ENCODE assay signal across 15 mouse cellular contexts in genomic region chr15:12365416-12366071, GRCm38 (mm10). TPM values are rescaled to one million over a fixed set of nuclear protein-coding genes. Genes with fewer than 3 reads are reported as not detected.
A peak's percentile ranks its signal among the peaks of the same experiment; 100 is the strongest.
DNase-seq lines count a peak whose midpoint lies in the region; ATAC-seq lines count a peak whose summit lies in the region.
"Had no signal": no experiment of that assay in that cellular context is flagged by ENCODE, and none has a peak within 500 bp of the region (broad histone marks: within the 10 kb centered on the region; RNA-seq: fewer than 3 reads in every experiment).

No protein-coding gene starts in this region.

- peaks cover 8% of the 10 kb centered on the region for H3K4me1 ChIP-seq in hindbrain, embryonic 11.5 days (replicated peaks; ENCODE audit: control insufficient read depth, insufficient read depth, low read length)
- peaks cover 38% of the 10 kb centered on the region for H3K4me1 ChIP-seq in liver, embryonic 15.5 days (replicated peaks)
- H3K4me1 ChIP-seq in neural tube, embryonic 13.5 days (replicated peaks) = peaks cover 31% of the 10 kb centered on the region
- H3K4me1 ChIP-seq in heart, embryonic 11.5 days (ENCODE audit: control insufficient read depth, insufficient read depth, low read length) = peaks cover 21% of the 10 kb centered on the region
- H3K4me1 ChIP-seq: limb, embryonic 15.5 days had no signal

- no peak overlapping the region for H3K4me2 ChIP-seq in hindbrain, embryonic 11.5 days (replicated peaks; ENCODE audit: low read depth, low read length)
- no peak overlapping the region for H3K4me2 ChIP-seq in liver, embryonic 15.5 days
- H3K4me2 ChIP-seq in neural tube, embryonic 13.5 days = 0 out of 2 replicates have a peak overlapping the region, but pooled peaks have one; percentile 16
- no peak overlapping the region for H3K4me2 ChIP-seq in heart, embryonic 11.5 days
- H3K4me2 ChIP-seq: limb, embryonic 15.5 days had no signal

- peak; percentile 13 for DNase-seq in kidney, adult 9 months
- DNase-seq in kidney, postnatal 10 days = no peak
- DNase-seq in hindbrain, embryonic 11.5 days (ENCODE audit: low spot score) = no peak
- no peak for DNase-seq in adrenal gland, postnatal 10 days
- DNase-seq: gastrocnemius, postnatal 36 days; kidney, adult 18-20 months had no signal

- ATAC-seq in hindbrain, embryonic 11.5 days (ENCODE audit: low FRiP score) = no peak
- ATAC-seq in liver, embryonic 15.5 days (ENCODE audit: insufficient read depth) = no peak
- no peak for ATAC-seq in neural tube, embryonic 13.5 days (ENCODE audit: low read depth)
- no peak for ATAC-seq in granulocyte monocyte progenitor cell, adult 5-6 weeks (replicated peaks; ENCODE audit: poor library complexity, severe bottlenecking)
- ATAC-seq in heart, embryonic 11.5 days (replicated peaks; ENCODE audit: insufficient number of reproducible peaks, low FRiP score, low TSS enrichment) = no peak

- H3K27me3 ChIP-seq in hindbrain, embryonic 11.5 days (ENCODE audit: control insufficient read depth, insufficient read depth, low read length) = no peaks in the 10 kb centered on the region
- H3K27me3 ChIP-seq in liver, embryonic 15.5 days = no peaks in the 10 kb centered on the region
- H3K27me3 ChIP-seq in neural tube, embryonic 13.5 days = no peaks in the 10 kb centered on the region
- no peaks in the 10 kb centered on the region for H3K27me3 ChIP-seq in heart, embryonic 11.5 days (ENCODE audit: control insufficient read depth, insufficient read depth, low read length)
- H3K27me3 ChIP-seq: limb, embryonic 15.5 days had no signal

- no peak overlapping the region for H3K4me3 ChIP-seq in hindbrain, embryonic 11.5 days (ENCODE audit: low read depth, low read length)
- H3K4me3 ChIP-seq in liver, embryonic 15.5 days (replicated peaks) = no peak overlapping the region
- no peak overlapping the region for H3K4me3 ChIP-seq in neural tube, embryonic 13.5 days
- no peak overlapping the region for H3K4me3 ChIP-seq in heart, embryonic 11.5 days (ENCODE audit: low read depth, low read length)
- H3K4me3 ChIP-seq: embryonic facial prominence, embryonic 10.5 days; limb, embryonic 15.5 days; myocyte had no signal

- H3K27ac ChIP-seq in hindbrain, embryonic 11.5 days (ENCODE audit: low read depth, low read length) = peak overlapping the region; percentile 62
- peak overlapping the region; percentile 6; the same call in 1 of the 2 replicates for H3K27ac ChIP-seq in liver, embryonic 15.5 days (replicated peaks)
- peak overlapping the region; percentile 86 for H3K27ac ChIP-seq in neural tube, embryonic 13.5 days (replicated peaks)
- no peak overlapping the region for H3K27ac ChIP-seq in heart, embryonic 11.5 days (ENCODE audit: low read depth, low read length)
- H3K27ac ChIP-seq: embryonic facial prominence, embryonic 10.5 days; limb, embryonic 15.5 days had no signal

- WGBS in hindbrain, embryonic 11.5 days = 79% methylated on average over 15 of the region's 15 CpGs
- WGBS in liver, embryonic 15.5 days (ENCODE audit: insufficient replicate concordance) = 64% methylated on average over 15 of the region's 15 CpGs
- WGBS in neural tube, embryonic 13.5 days = 68% methylated on average over 15 of the region's 15 CpGs
- WGBS in heart, embryonic 11.5 days (ENCODE audit: insufficient replicate concordance) = 67% methylated on average over 15 of the region's 15 CpGs

- H3K9ac ChIP-seq in hindbrain, embryonic 11.5 days (ENCODE audit: low read depth, low read length) = no peak overlapping the region
- no peak overlapping the region for H3K9ac ChIP-seq in liver, embryonic 15.5 days
- H3K9ac ChIP-seq in neural tube, embryonic 13.5 days = no peak overlapping the region
- no peak overlapping the region for H3K9ac ChIP-seq in heart, embryonic 11.5 days (ENCODE audit: low read depth, low read length)
- H3K9ac ChIP-seq: limb, embryonic 15.5 days had no signal

- no peaks in the 10 kb centered on the region for H3K36me3 ChIP-seq in hindbrain, embryonic 11.5 days (ENCODE audit: control insufficient read depth, insufficient read depth, low read length)
- H3K36me3 ChIP-seq in liver, embryonic 15.5 days (replicated peaks) = no peaks in the 10 kb centered on the region
- H3K36me3 ChIP-seq in neural tube, embryonic 13.5 days = no peaks in the 10 kb centered on the region
- H3K36me3 ChIP-seq in heart, embryonic 11.5 days (ENCODE audit: control insufficient read depth, insufficient read depth, low read length) = no peaks in the 10 kb centered on the region

- H3K9me3 ChIP-seq in hindbrain, embryonic 11.5 days (ENCODE audit: control insufficient read depth, low read length) = no peaks in the 10 kb centered on the region
- no peaks in the 10 kb centered on the region for H3K9me3 ChIP-seq in liver, embryonic 15.5 days (replicated peaks)
- no peaks in the 10 kb centered on the region for H3K9me3 ChIP-seq in neural tube, embryonic 13.5 days
- H3K9me3 ChIP-seq in heart, embryonic 11.5 days (replicated peaks; ENCODE audit: control insufficient read depth, low read length) = no peaks in the 10 kb centered on the region
- H3K9me3 ChIP-seq: embryonic facial prominence, embryonic 10.5 days; G1E; limb, embryonic 15.5 days had no signal

RNA-seq across cellular contexts. Expression of gene 1810049J17Rik, which starts 43.8 kb away (rescaled TPM):
- polyA plus RNA-seq in hindbrain, embryonic 11.5 days (2014; fragmentation: Nextera tagmentation; extraction: Ambion mirVana) = 1.0 TPM in 1 of 2 replicates, not detected in the other
- polyA plus RNA-seq in liver, embryonic 15.5 days (2015; fragmentation: Nextera tagmentation; extraction: Ambion mirVana) = 0.40 and 0.77 TPM in 2 replicates
- polyA plus RNA-seq in neural tube, embryonic 13.5 days (2015; fragmentation: Nextera tagmentation; extraction: Ambion mirVana) = 1.3 TPM in 1 of 2 replicates, not detected in the other
- not detected in 2 replicates for total RNA-seq in granulocyte monocyte progenitor cell, adult 5-6 weeks (2014; fragmentation: Nextera tagmentation)
- total RNA-seq in granulocyte monocyte progenitor cell, adult 5-6 weeks (2017) = not detected in 2 replicates
- polyA plus RNA-seq in heart, embryonic 11.5 days (2014; fragmentation: Nextera tagmentation; extraction: Ambion mirVana) = not detected in 2 replicates
- 1 to 10 TPM in 1 of 2 experiments, under 1 TPM in 1; 0.66 to 1.2 TPM for total RNA-seq in adrenal gland, postnatal 10 days (2021)
- total RNA-seq: gastrocnemius, postnatal 36 days had no signal
- polyA plus RNA-seq: embryonic facial prominence, embryonic 10.5 days; large intestine, adult 2 months had no signal

RNA-seq across cellular contexts. Expression of gene Golph3, which starts 44.3 kb away (rescaled TPM):
- 110 TPM in 2 replicates for polyA plus RNA-seq in hindbrain, embryonic 11.5 days (2014; fragmentation: Nextera tagmentation; extraction: Ambion mirVana)
- polyA plus RNA-seq in liver, embryonic 15.5 days (2015; fragmentation: Nextera tagmentation; extraction: Ambion mirVana) = 45.5 and 47.1 TPM in 2 replicates
- polyA plus RNA-seq in neural tube, embryonic 13.5 days (2015; fragmentation: Nextera tagmentation; extraction: Ambion mirVana) = 82.9 and 91.5 TPM in 2 replicates
- total RNA-seq in granulocyte monocyte progenitor cell, adult 5-6 weeks (2014; fragmentation: Nextera tagmentation) = 64.1 and 73.3 TPM in 2 replicates
- 92.7 and 98.3 TPM in 2 replicates for total RNA-seq in granulocyte monocyte progenitor cell, adult 5-6 weeks (2017)
- 85.8 and 93.7 TPM in 2 replicates for polyA plus RNA-seq in heart, embryonic 11.5 days (2014; fragmentation: Nextera tagmentation; extraction: Ambion mirVana)
- total RNA-seq in adrenal gland, postnatal 10 days (2021) = 100 to 1,000 TPM in 1 of 2 experiments, 10 to 100 TPM in 1; 97.6 to 110 TPM
